Mouse (Mus musculus) heart, embryonic 10.5 days (tissue): ENCODE results near the gene Dnajc13. TPM values are rescaled to one million over a fixed set of nuclear protein-coding genes. Genes with fewer than 3 reads are reported as not detected.
A peak's percentile ranks its signal among the peaks of the same experiment; 100 is the strongest.

Source experiments
- DNase-seq: peaks from one replicate; pipeline ENCODE4 v3.0.0-alpha.2; 2017; ENCODE audit warnings: low spot score
- H3K27ac ChIP-seq: fragments of 300-500 bp; sonication (generic); 2 replicates; pipeline ENCODE4 v1.5.1; 2016; ENCODE audit warnings: mild to moderate bottlenecking
- H3K27me3 ChIP-seq: fragments of 300-500 bp; sonication (generic); 2 replicates; pipeline ENCODE4 v1.6.1; 2016; ENCODE audit warnings: mild to moderate bottlenecking; ENCODE audit not compliant: poor library complexity, insufficient read depth, severe bottlenecking
- H3K36me3 ChIP-seq: fragments of 300-500 bp; sonication (generic); 2 replicates; pipeline ENCODE4 v1.6.1; 2016; ENCODE audit warnings: mild to moderate bottlenecking, moderate library complexity
- H3K4me1 ChIP-seq: fragments of 300-500 bp; sonication (generic); 2 replicates; pipeline ENCODE4 v1.6.1; 2016; ENCODE audit warnings: mild to moderate bottlenecking
- H3K4me3 ChIP-seq: fragments of 300-500 bp; sonication (generic); 2 replicates; pipeline ENCODE4 v1.5.1; 2016; ENCODE audit warnings: mild to moderate bottlenecking, moderate library complexity
- H3K9me3 ChIP-seq: fragments of 300-500 bp; sonication (generic); 2 replicates; pipeline ENCODE4 v1.6.1; 2016; ENCODE audit warnings: mild to moderate bottlenecking, moderate library complexity
- WGBS: fragments of 180-500 bp; shearing (Covaris S2); methylation state at CpG from one replicate; pipeline ENCODE4 v1.1.7; 2016; 5-methylcytosine and 5-hydroxymethylcytosine counted together
- polyA plus RNA-seq: library from polyadenylated mRNA; unstranded; fragments of >200 nt; fragmentation: Nextera tagmentation; extraction: Ambion mirVana; gene quantifications from 2 replicates; pipeline ENCODE4 v1.2.1, GENCODE M21; 2016

Dnajc13 gene
- polyA plus RNA-seq, result 21.5 and 23.6 TPM in 2 replicates

- WGBS, result under 1% methylated on average over 59 of the region's 60 CpGs
- no peaks in the 10 kb centered on the region for H3K27me3 ChIP-seq
- H3K27ac ChIP-seq, result peak within 1 kb of the TSS; percentile 96
- DNase-seq, result peak; percentile 98
- H3K4me3 ChIP-seq, result peak within 1 kb of the TSS; percentile 99
- peaks cover 13% of the 10 kb centered on the region; the same call in 1 of the 2 replicates for H3K4me1 ChIP-seq
- H3K36me3 ChIP-seq, result no peaks in the 10 kb centered on the region
- H3K9me3 ChIP-seq, result no peaks in the 10 kb centered on the region
Measured at GRCm38 (mm10) chr9:104262823-104263352, at the start of gene Dnajc13. TSS of gene Dnajc13 (minus strand) at chr9:104262930.

GRCm38 (mm10) chr9:104306734-104307133, 44.0 kb upstream of the Dnajc13 start:
- H3K9me3 ChIP-seq, result no peaks in the 10 kb centered on the region
- H3K4me3 ChIP-seq, result no peak overlapping the region
- H3K27ac ChIP-seq, result no peak overlapping the region
- H3K36me3 ChIP-seq, result no peaks in the 10 kb centered on the region
- no peaks in the 10 kb centered on the region for H3K4me1 ChIP-seq
- DNase-seq, result peak; percentile 79
- H3K27me3 ChIP-seq, result no peaks in the 10 kb centered on the region
- 14% methylated on average over 6 of the region's 6 CpGs for WGBS

- Histone ChIP-seq H3K4me3 (no peak overlapping the region), H3K4me1 (0 out of 2 replicates have a peak, but pooled peaks cover 4% of the 10 kb centered on the region), H3K27ac (no peak overlapping the region), H3K9me3 (no peaks in the 10 kb centered on the region), H3K36me3 (no peaks in the 10 kb centered on the region), H3K27me3 (0 out of 2 replicates have a peak, but pooled peaks cover 3% of the 10 kb centered on the region)
- 88% methylated on average over 6 of the region's 6 CpGs for WGBS
- no peak for DNase-seq
Measured at GRCm38 (mm10) chr9:104305333-104306111, 42.8 kb upstream of the Dnajc13 start.

GRCm38 (mm10) chr9:104304800-104305199, 42.1 kb upstream of the Dnajc13 start:
- Histone ChIP-seq H3K27ac (no peak overlapping the region), H3K4me3 (no peak overlapping the region), H3K36me3 (no peaks in the 10 kb centered on the region), H3K4me1 (0 out of 2 replicates have a peak, but pooled peaks cover 4% of the 10 kb centered on the region), H3K27me3 (0 out of 2 replicates have a peak, but pooled peaks cover 3% of the 10 kb centered on the region), H3K9me3 (no peaks in the 10 kb centered on the region)
- no peak for DNase-seq
- 74% methylated on average over 10 of the region's 10 CpGs for WGBS

- no peaks in the 10 kb centered on the region for H3K36me3 ChIP-seq
- no peaks in the 10 kb centered on the region for H3K9me3 ChIP-seq
- H3K4me1 ChIP-seq, result 0 out of 2 replicates have a peak, but pooled peaks cover 4% of the 10 kb centered on the region
- H3K27me3 ChIP-seq, result 0 out of 2 replicates have a peak, but pooled peaks cover 3% of the 10 kb centered on the region
- 70% methylated on average over 4 of the region's 4 CpGs for WGBS
- DNase-seq, result no peak
- no peak overlapping the region for H3K27ac ChIP-seq
- H3K4me3 ChIP-seq, result no peak overlapping the region
Measured at GRCm38 (mm10) chr9:104304376-104304775, 41.6 kb upstream of the Dnajc13 start.

- WGBS, result 70% methylated on average over 12 of the region's 12 CpGs
- Histone ChIP-seq H3K9me3 (no peaks in the 10 kb centered on the region), H3K36me3 (no peaks in the 10 kb centered on the region), H3K4me3 (no peak overlapping the region), H3K4me1 (0 out of 2 replicates have a peak, but pooled peaks cover 4% of the 10 kb centered on the region), H3K27ac (no peak overlapping the region), H3K27me3 (0 out of 2 replicates have a peak, but pooled peaks cover 3% of the 10 kb centered on the region)
- DNase-seq, result no peak
Measured at GRCm38 (mm10) chr9:104300569-104300968, 37.8 kb upstream of the Dnajc13 start.

- Histone ChIP-seq H3K27ac (no peak overlapping the region), H3K27me3 (0 out of 2 replicates have a peak, but pooled peaks cover 3% of the 10 kb centered on the region), H3K9me3 (no peaks in the 10 kb centered on the region), H3K36me3 (no peaks in the 10 kb centered on the region), H3K4me1 (0 out of 2 replicates have a peak, but pooled peaks cover 4% of the 10 kb centered on the region), H3K4me3 (no peak overlapping the region)
- WGBS, result 60% methylated on average over 3 of the region's 3 CpGs
- no peak for DNase-seq
Measured at GRCm38 (mm10) chr9:104297041-104297440, 34.3 kb upstream of the Dnajc13 start.

GRCm38 (mm10) chr9:104284934-104285333, 22.2 kb upstream of the Dnajc13 start:
- H3K27ac ChIP-seq, result no peak overlapping the region
- H3K4me1 ChIP-seq, result no peaks in the 10 kb centered on the region
- no peaks in the 10 kb centered on the region for H3K27me3 ChIP-seq
- no peak overlapping the region for H3K4me3 ChIP-seq
- H3K9me3 ChIP-seq, result no peaks in the 10 kb centered on the region
- no peak for DNase-seq
- WGBS, result 45% methylated on average over 6 of the region's 6 CpGs
- no peaks in the 10 kb centered on the region for H3K36me3 ChIP-seq

GRCm38 (mm10) chr9:104282536-104282935, 19.8 kb upstream of the Dnajc13 start:
- no peak overlapping the region for H3K4me3 ChIP-seq
- 49% methylated on average over 8 of the region's 8 CpGs for WGBS
- no peak overlapping the region for H3K27ac ChIP-seq
- no peaks in the 10 kb centered on the region for H3K9me3 ChIP-seq
- DNase-seq, result no peak
- H3K4me1 ChIP-seq, result no peaks in the 10 kb centered on the region
- H3K27me3 ChIP-seq, result peaks cover 4% of the 10 kb centered on the region; the same call in 1 of the 2 replicates
- no peaks in the 10 kb centered on the region for H3K36me3 ChIP-seq

- Histone ChIP-seq H3K36me3 (no peaks in the 10 kb centered on the region), H3K9me3 (no peaks in the 10 kb centered on the region), H3K4me1 (no peaks in the 10 kb centered on the region), H3K4me3 (no peak overlapping the region), H3K27me3 (peaks cover 4% of the 10 kb centered on the region; the same call in 1 of the 2 replicates), H3K27ac (no peak overlapping the region)
- no peak for DNase-seq
- WGBS, result 72% methylated on average over 5 of the region's 5 CpGs
Measured at GRCm38 (mm10) chr9:104281737-104282136, 19.0 kb upstream of the Dnajc13 start.

GRCm38 (mm10) chr9:104280725-104281495, 18.2 kb upstream of the Dnajc13 start:
- Histone ChIP-seq H3K4me1 (no peaks in the 10 kb centered on the region), H3K36me3 (no peaks in the 10 kb centered on the region), H3K9me3 (no peaks in the 10 kb centered on the region), H3K27ac (no peak overlapping the region), H3K27me3 (peaks cover 4% of the 10 kb centered on the region; the same call in 1 of the 2 replicates), H3K4me3 (no peak overlapping the region)
- no peak for DNase-seq
- 73% methylated on average over 8 of the region's 8 CpGs for WGBS

- H3K27ac ChIP-seq, result no peak overlapping the region
- 25% methylated on average over 18 of the region's 18 CpGs for WGBS
- peaks cover 9% of the 10 kb centered on the region; the same call in 1 of the 2 replicates for H3K27me3 ChIP-seq
- no peaks in the 10 kb centered on the region for H3K9me3 ChIP-seq
- H3K4me3 ChIP-seq, result no peak overlapping the region
- no peaks in the 10 kb centered on the region for H3K36me3 ChIP-seq
- H3K4me1 ChIP-seq, result no peaks in the 10 kb centered on the region
- no peak for DNase-seq
Measured at GRCm38 (mm10) chr9:104277528-104278162, 14.9 kb upstream of the Dnajc13 start.
